Mouse (Mus musculus): ENCODE data around the gene Wfdc3. TPM values are rescaled to one million over a fixed set of nuclear protein-coding genes. Genes with fewer than 3 reads are reported as not detected.

The Wfdc3 gene
- polyA plus RNA-seq (2017; shearing (Covaris generic)), result not detected

DNA sequence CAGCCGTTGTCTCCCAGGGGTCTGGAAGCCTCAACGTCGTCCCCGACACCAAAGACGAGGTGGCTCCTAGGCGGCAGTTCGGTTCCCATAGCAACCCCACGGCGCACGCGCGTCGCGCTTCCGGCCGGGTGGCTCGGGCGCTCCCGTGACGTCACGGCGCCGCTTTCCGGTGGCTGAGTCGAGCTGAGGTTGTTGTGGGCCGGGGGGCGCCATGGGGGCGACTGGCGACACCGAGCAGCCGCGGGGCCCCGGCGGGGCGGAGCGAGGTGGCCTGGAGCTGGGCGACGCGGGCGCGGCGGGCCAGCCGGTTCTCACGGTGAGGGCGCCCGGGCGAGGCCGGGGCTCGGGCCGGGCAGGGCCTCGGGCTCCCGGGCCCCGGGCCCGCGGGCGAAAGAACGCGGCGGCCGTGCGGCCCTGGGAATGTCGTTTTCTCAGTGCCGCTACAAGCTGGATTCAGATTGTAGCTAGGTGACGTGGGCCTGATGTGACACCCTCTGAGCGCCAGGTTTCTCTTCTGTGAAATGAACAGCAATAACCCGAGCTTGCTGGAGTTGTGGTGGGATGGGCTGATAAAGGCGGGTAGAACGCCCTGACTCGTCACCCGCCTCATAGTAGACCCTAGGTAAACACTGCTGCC is at the start of gene Wfdc3, which contains the start of gene Dnttip1:
Gene Wfdc3 (minus strand): TSS at position 89 of the 637 bp plus-strand sequence.
Gene Dnttip1 (plus strand): TSS at position 141 of the 637 bp plus-strand sequence.
- peak; percentile 98 for ATAC-seq

DNA sequence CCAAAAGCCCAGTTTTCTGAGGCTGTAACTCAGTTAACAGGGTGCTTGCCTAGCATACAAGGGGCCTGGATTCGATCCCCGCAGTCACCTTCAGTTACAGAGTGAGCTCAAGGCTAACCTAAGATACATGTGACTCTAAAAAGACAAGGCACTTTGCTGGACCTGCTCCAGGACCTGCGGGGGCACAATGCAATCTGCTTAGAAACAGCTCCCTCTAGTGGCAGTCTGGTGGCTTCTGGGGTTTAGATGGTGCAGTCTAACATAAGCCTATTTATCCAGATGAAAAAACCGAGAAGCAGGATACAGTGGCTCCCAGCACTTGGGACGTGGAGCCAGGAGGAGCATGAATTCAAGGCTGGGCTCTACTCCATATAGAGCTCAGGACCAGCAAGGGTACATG is 48.6 kb upstream of the Wfdc3 start:
- peak; percentile 79 for ATAC-seq

- ATAC-seq, result no peak
These were observed 48.0 kb upstream of the Wfdc3 start for GRCm38 (mm10) chr2:164793772-164794171.

- ATAC-seq, result no peak
These were observed 47.5 kb upstream of the Wfdc3 start for GRCm38 (mm10) chr2:164793236-164793635.

GRCm38 (mm10) chr2:164792400-164793190 is 46.9 kb upstream of the Wfdc3 start:
- ATAC-seq, result no peak

DNA sequence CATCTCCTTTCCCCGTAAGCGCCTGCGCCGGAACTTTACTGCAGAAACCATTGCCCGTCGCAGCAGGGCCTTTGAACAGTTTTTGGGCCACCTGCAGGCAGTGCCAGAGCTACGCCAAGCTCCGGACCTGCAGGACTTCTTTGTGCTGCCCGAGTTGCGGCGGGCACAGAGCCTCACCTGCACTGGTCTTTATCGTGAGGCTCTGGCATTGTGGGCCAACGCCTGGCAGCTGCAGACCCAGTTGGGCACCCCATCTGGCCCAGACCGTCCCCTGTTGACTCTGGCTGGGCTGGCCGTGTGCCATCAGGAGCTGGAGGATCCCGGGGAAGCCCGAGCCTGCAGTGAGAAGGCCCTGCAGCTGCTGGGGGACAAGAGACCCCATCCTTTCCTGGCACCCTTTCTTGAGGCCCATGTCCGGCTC is 46.1 kb upstream of the Wfdc3 start:
- ATAC-seq, result no peak

DNA sequence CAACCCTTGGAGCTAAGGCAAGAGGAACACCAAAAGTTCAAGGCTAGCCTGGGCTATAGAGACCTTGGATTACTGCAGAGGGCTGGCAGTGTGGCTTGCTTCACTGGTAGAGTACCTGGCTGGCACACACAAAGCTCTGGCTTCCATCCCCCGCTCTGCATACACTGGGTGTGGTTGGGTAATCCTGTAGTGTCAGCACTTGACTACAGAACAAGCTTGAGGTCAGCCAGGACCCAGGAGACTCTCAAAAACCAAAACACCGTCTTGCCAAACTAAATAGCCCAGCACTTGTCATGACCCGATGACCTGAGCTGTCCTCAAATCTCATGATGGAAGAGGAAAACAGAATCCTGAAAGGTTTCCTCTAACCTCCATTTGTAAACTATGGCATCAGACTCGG is 44.7 kb upstream of the Wfdc3 start:
- no peak for ATAC-seq

- no peak for ATAC-seq
These were observed 42.7 kb upstream of the Wfdc3 start for GRCm38 (mm10) chr2:164788411-164788810.

DNA sequence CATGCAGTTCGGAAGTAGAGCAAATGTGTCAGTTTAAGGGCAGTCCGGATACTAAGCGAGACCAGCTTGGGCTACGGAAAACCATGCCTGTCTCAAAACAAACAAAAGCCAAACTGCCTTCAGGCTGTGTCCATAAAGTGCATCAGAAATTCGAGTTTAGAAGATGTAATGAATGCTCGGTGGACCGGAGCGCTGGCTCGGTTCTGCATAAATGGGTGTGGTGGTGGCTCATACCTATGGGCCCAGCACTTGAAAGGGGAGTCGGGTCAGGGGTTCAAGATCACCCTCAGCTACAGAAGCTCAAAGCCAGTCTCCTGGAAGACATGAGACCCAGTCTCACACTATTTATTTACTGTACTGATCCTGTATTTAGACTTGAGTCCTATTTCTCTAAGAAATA is 42.0 kb upstream of the Wfdc3 start:
- no peak for ATAC-seq

DNA sequence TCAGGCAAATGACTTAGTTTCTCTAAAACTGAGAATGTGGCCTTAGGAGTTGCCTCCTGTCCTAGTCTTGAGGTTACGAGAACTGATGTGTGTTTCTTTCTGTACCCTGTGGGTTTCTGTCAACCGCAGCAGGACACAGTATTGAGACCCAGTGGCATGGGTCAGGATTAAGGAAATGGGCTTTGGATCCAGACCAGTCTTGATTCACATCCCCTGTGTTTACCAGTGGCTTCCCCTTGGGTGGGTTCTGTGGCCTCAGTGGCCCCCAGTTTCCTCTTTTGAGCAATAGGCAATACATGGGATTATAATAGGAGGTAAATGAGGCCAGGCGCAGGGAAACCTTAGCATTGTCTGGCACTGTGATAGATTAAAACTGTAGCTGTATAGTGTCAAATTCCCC is 41.3 kb upstream of the Wfdc3 start:
- no peak for ATAC-seq

- ATAC-seq, result peak; percentile 9
These were observed 40.7 kb upstream of the Wfdc3 start for GRCm38 (mm10) chr2:164786388-164786885.

GRCm38 (mm10) chr2:164785481-164786387 is 40.0 kb upstream of the Wfdc3 start, which contains the start of gene Snx21:
Gene Snx21 (plus strand): TSS chr2:164785823.
- peak; percentile 80 for ATAC-seq

GRCm38 (mm10) chr2:164784869-164785420 is 39.2 kb upstream of the Wfdc3 start:
- ATAC-seq, result no peak

- ATAC-seq, result no peak
These were observed 38.3 kb upstream of the Wfdc3 start for GRCm38 (mm10) chr2:164783926-164784581.

- ATAC-seq, result no peak
These were observed 36.1 kb upstream of the Wfdc3 start for GRCm38 (mm10) chr2:164781876-164782275.

GRCm38 (mm10) chr2:164779481-164780086 is 33.9 kb upstream of the Wfdc3 start, which contains the start of gene Tnnc2:
Gene Tnnc2 (minus strand): TSS chr2:164779967.
- no peak for ATAC-seq

DNA sequence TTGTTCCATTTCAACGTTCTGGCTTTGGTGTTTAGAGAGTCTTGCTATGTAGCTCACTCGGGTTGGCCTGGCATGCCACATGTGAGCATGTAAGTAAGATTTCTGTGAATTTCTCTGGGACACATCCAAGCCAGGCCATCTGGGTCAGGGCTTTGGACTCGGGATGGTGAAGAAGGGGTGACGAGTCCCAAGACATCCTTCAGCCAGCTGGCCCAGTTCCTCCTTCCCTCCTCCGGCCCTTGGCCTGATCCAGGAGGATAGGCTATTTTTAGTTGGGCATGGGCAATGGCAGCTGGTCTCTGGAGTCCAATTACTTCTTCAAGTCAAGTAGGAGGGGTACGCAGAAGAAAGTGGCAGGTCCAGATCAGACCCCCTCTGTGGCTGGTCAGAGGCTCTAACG is 33.1 kb upstream of the Wfdc3 start:
- ATAC-seq, result no peak

DNA sequence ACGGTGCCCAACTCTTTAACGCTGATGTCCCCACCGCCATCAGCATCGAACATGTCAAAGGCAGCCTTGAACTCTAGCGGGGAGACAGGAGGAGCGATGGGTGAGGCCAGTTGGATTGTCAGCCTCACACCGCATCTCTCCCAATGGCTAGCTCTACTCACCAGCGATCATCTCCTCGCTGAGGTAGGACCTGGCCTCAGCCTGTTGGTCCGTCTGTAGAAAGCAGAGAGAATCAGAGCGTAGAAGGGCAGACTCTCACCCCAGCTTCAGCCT is 32.2 kb upstream of the Wfdc3 start:
- ATAC-seq, result no peak

- ATAC-seq, result no peak
These were observed 31.7 kb upstream of the Wfdc3 start for GRCm38 (mm10) chr2:164777246-164778014.

GRCm38 (mm10) chr2:164776801-164777200 is 31.1 kb upstream of the Wfdc3 start:
- ATAC-seq, result no peak

GRCm38 (mm10) chr2:164776130-164776529 is 30.4 kb upstream of the Wfdc3 start:
- ATAC-seq, result no peak

All from CD4-positive, CD25-positive, alpha-beta regulatory T cell, adult 4 months (primary cell).